Comparison of ENCODE assay signal across 17 mouse cellular contexts in genomic region chr1:55351914-55352313, GRCm38 (mm10). TPM values are rescaled to one million over a fixed set of nuclear protein-coding genes. Genes with fewer than 3 reads are reported as not detected.
"Had no signal": no experiment of that assay in that cellular context is flagged by ENCODE, and none has a peak within 500 bp of the region (broad histone marks: within the 10 kb centered on the region; RNA-seq: fewer than 3 reads in every experiment).

No protein-coding gene starts in this region.

RNA-seq across cellular contexts. Expression of gene Boll, which starts 11.4 kb away (rescaled TPM):
- total RNA-seq: left cerebral cortex, postnatal 10 days; left cerebral cortex, postnatal 14 days; left cerebral cortex, postnatal 36 days; left cerebral cortex, postnatal 4 days; liver, adult 2 months; monocyte, adult 5-6 weeks had no signal
- polyA plus RNA-seq: limb, embryonic 11.5 days; liver, adult 2 months; liver, embryonic 14.5 days; liver, embryonic 16.5 days; lung, embryonic 14.5 days; macrophage; midbrain, embryonic 14.5 days; midbrain, embryonic 15.5 days; midbrain, embryonic 16.5 days; midbrain, postnatal 0 days; myocyte had no signal

RNA-seq across cellular contexts. Expression of gene Plcl1, which starts 53.8 kb away (rescaled TPM):
- total RNA-seq: megakaryocyte-erythroid progenitor cell, adult 5-6 weeks had no signal
